ENCODE assay signal across 16 mouse cellular contexts in genomic region chr8:77552491-77552890, GRCm38 (mm10).
"Had no signal": no experiment of that assay in that cellular context is flagged by ENCODE, and none has a peak within 500 bp of the region (broad histone marks: within the 10 kb centered on the region; RNA-seq: fewer than 3 reads in every experiment).

No protein-coding gene starts in this region.

- H3K9me3 ChIP-seq: neural tube, embryonic 13.5 days; neural tube, embryonic 15.5 days; stomach, embryonic 15.5 days had no signal

- H3K4me3 ChIP-seq: neural tube, embryonic 13.5 days; neural tube, embryonic 15.5 days; stomach, embryonic 15.5 days had no signal

- H3K27ac ChIP-seq: neural tube, embryonic 13.5 days; neural tube, embryonic 15.5 days; stomach, embryonic 15.5 days; stomach, postnatal 0 days had no signal

- DNase-seq: retina, postnatal 1 day; right cerebral cortex, adult 18-20 months; right cerebral cortex, postnatal 14 days; right cerebral cortex, postnatal 25 days; right cerebral cortex, postnatal 4 days; spleen, adult 18-20 months; thymus, adult 18-20 months; thymus, adult 2 months; thymus, postnatal 14 days; thymus, postnatal 25 days; thymus, postnatal 36 days; thymus, postnatal 4 days had no signal

- H3K27me3 ChIP-seq: neural tube, embryonic 13.5 days; neural tube, embryonic 15.5 days; stomach, embryonic 15.5 days had no signal

- H3K4me2 ChIP-seq: neural tube, embryonic 13.5 days; neural tube, embryonic 15.5 days; stomach, embryonic 15.5 days had no signal

- H3K9ac ChIP-seq: neural tube, embryonic 13.5 days; neural tube, embryonic 15.5 days; stomach, embryonic 15.5 days had no signal

- H3K4me1 ChIP-seq: stomach, embryonic 15.5 days had no signal
